ENCODE assay signal across 13 mouse cellular contexts in the genomic region with DNA sequence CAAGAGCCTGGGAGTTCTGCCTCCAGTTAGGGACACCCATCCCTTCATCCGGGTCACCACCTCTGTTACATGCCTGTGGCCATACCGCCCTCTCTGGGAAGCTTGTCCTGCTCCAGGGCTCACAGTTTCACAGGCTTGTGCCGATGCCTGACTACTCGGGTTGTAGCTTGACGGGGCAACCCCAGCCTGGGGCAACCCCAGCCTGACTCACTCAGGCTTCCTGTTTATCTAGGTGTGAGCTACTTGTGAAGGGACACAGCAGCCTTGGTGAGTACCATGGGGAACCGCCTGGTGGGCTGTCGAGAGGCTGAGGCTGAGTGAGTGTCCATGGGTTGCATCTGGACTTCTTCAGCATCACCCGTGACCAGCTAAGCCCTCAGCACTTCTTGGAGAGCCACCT. TPM values are rescaled to one million over a fixed set of nuclear protein-coding genes. Genes with fewer than 3 reads are reported as not detected.
"Had no signal": no experiment of that assay in that cellular context is flagged by ENCODE, and none has a peak within 500 bp of the region (broad histone marks: within the 10 kb centered on the region; RNA-seq: fewer than 3 reads in every experiment).

No protein-coding gene starts in this region.

- H3K4me2 ChIP-seq: limb, embryonic 15.5 days; liver, embryonic 12.5 days; lung, embryonic 14.5 days; midbrain, embryonic 15.5 days had no signal

- H3K4me3 ChIP-seq: left cerebral cortex, adult 2 months; limb, embryonic 15.5 days; liver, embryonic 12.5 days; midbrain, embryonic 10.5 days; midbrain, embryonic 15.5 days had no signal

- H3K27me3 ChIP-seq: limb, embryonic 15.5 days; midbrain, embryonic 15.5 days had no signal

- H3K9me3 ChIP-seq: limb, embryonic 15.5 days; midbrain, embryonic 10.5 days; midbrain, embryonic 15.5 days had no signal

- H3K4me1 ChIP-seq: limb, embryonic 15.5 days; midbrain, embryonic 15.5 days had no signal

- ATAC-seq: liver, embryonic 12.5 days; midbrain, embryonic 15.5 days had no signal

- DNase-seq: kidney, adult 8-10 months; kidney, postnatal 25 days; lung, embryonic 14.5 days; right cerebral cortex, adult 18-20 months; right cerebral cortex, postnatal 25 days; thymus, postnatal 4 days had no signal

- H3K9ac ChIP-seq: limb, embryonic 15.5 days; liver, embryonic 12.5 days; lung, embryonic 14.5 days; midbrain, embryonic 15.5 days had no signal

- H3K36me3 ChIP-seq: limb, embryonic 15.5 days; liver, embryonic 12.5 days; midbrain, embryonic 10.5 days; midbrain, embryonic 15.5 days had no signal

- H3K27ac ChIP-seq: left cerebral cortex, adult 2 months; limb, embryonic 15.5 days; liver, embryonic 12.5 days; midbrain, embryonic 10.5 days; midbrain, embryonic 15.5 days; stomach, postnatal 0 days had no signal

RNA-seq across cellular contexts. Expression of a gene that starts 12.7 kb away (rescaled TPM):
- total RNA-seq: megakaryocyte, adult 5-6 weeks had no signal
